Mouse (Mus musculus) activated CD4-positive, CD25-positive, alpha-beta regulatory T cell, adult 9 weeks (primary cell): ENCODE results near the gene Ccdc180. TPM values are rescaled to one million over a fixed set of nuclear protein-coding genes. Genes with fewer than 3 reads are reported as not detected.

Experiments
- polyA plus RNA-seq: library from polyadenylated mRNA; unstranded; fragments of 100-300 nt; shearing (Covaris generic); gene quantifications from one replicate; pipeline ENCODE4 v1.2.1, GENCODE M21; 2017

Gene Ccdc180
- not detected for polyA plus RNA-seq

DNA sequence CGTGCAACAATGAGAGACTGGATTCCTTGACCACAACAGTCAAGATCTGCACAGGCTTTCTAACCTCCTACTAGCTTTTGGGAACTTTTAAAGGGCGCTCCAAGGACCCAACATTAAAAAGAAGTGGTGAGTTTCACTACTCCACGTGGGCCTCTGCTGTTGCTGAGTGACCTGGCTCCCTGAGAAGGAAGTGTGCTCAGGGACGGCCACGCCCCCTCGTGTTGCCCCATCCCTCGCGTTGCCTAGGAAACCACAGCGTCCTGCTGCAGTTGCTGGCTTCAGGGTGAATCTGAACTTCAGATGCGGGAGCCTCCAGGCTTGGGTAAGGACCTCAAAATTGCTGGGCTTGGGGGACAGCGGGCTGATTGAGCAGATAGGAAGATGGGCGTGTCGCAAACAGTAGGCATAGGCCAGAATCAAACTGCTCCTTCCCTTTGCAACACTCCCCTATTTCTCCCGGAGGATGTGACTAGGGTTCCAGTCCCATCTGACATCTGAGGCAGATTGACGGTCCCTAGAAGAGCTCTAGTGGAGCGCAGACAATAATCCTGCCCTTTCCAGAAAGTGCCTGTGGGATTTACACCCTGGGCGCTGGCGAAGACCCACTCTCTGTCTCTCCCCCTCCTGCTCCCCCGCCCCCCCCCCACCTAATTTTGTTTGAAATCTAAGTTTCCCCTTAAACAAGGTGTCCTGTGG lies at the start of gene Ccdc180:
TSS of gene Ccdc180 (plus strand) at position 238 of the 696 bp plus-strand sequence.

DNA sequence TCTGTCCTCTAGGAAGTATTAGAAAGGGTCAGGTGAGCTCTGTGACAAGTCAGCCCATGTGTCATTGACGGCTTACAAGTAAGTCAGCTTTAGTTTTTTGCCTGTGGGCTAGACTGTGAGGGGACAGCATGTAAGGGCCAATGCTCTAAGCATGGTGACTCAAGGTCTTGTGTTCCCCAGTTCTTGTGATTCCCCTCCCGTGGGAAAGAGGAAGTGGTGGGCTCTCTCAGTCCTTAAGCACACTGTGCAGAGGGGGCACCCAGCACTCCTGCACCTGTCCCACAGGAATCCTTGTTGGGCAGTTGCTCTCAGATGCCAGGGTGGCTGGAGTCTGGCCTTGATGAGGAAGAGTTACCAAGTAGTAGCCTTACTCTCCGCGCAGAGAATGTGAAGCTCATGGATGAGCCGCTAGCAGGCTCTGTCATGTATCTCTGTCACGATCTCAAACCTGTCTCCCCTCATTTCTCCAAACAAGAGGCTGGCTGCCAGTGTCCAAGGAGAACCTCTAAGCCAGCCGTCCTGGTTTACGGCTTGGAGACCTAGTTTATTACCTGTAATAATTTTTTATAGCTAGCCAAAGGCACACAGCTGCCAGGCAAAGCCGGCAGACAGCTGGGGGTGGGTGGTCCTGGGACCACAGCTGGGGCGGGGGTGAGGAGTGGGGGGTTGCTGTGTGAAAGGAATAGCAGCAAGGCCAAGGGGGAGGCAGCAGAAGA lies 41.8 kb upstream of the Ccdc180 start, which contains the start of gene Stra6l:
TSS of gene Stra6l (plus strand) at position 556 of the 716 bp plus-strand sequence.

DNA sequence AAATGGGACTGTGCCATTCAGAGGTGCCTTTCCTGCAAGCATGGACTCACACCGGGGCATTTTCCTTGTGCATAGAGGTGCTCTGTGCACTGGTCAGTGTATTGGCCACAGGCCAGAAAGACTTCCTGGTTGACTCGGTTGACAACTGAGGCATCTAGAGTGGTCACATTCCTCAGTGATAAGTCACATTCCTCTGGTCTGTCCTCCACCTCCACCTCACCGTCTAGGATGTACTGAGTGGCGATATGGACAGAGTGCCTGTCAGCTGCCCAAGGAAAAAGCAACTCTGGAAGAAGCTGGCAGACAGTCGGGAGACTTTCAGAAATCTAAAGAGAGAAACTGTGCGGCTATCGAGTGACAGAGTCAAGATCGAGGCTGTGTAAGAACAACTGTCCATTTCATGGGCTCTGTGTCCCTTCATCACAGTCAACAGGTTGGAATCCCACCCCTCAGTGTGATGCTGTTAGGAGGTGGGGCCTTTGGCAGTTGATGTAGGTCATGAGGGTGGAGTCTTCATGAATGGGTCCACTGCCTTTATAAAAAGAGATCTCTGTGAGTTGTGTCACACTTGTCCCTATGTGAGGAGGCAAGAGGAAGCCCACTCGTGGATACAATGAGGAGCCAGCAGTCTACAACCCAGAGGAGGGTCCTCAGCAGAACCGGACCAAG lies 74.8 kb downstream of the Ccdc180 start, which contains the start of gene Tdrd7:
TSS of gene Tdrd7 (plus strand) at position 564 of the 669 bp plus-strand sequence.

Other genes with a start within 250 kb of the Ccdc180 start
- gene Aldh1b1, start 91.3 kb upstream of the Ccdc180 start, polyA plus RNA-seq: 6.7 TPM
- gene Igfbpl1, start 63.4 kb upstream of the Ccdc180 start, polyA plus RNA-seq: not detected
- gene Stra6l, start 41.6 kb upstream of the Ccdc180 start, polyA plus RNA-seq: not detected
- 16.9 TPM for gene Tdrd7, start 75.0 kb downstream of the Ccdc180 start, polyA plus RNA-seq
- 1.3 TPM for gene Tmod1, start 148.6 kb downstream of the Ccdc180 start, polyA plus RNA-seq
- 63.0 TPM for gene Ncbp1, start 248.3 kb downstream of the Ccdc180 start, polyA plus RNA-seq
- 53.8 TPM for gene Tstd2, start 248.4 kb downstream of the Ccdc180 start, polyA plus RNA-seq